Mouse (Mus musculus) adrenal gland, adult 2 months (tissue): ENCODE measurements around the gene Postn. TPM values are rescaled to one million over a fixed set of nuclear protein-coding genes. Genes with fewer than 3 reads are reported as not detected.

Source experiments
- DNase-seq: peaks from one replicate; pipeline ENCODE4 v3.0.0; 2021
- long read RNA-seq: library from polyadenylated mRNA; stranded (forward); transcript quantifications from one replicate; pipeline ENCODE4 v2.0.0, GENCODE M21; 2021
- polyA plus RNA-seq: library from polyadenylated mRNA; depleted of rRNA; stranded (reverse); fragments of >200 nt; gene quantifications from 2 replicates; pipeline ENCODE4 v1.2.3, GENCODE M21; 2012; rRNA removed
- total RNA-seq, 2 experiments: library from RNA; stranded (reverse); gene quantifications; 2 replicates each; pipeline ENCODE4 v1.2.3; 2021

The Postn gene
- total RNA-seq (10 to 100 TPM; 43.2 to 56.7 TPM), polyA plus RNA-seq (3.9 and 6.1 TPM in 2 replicates)
- long read RNA-seq, transcript Postn-204 (21 exons, 3,121 nt) = major isoform, 5 of 12 reads
- long read RNA-seq, partial matches to known transcripts = 0 of 12 reads
- long read RNA-seq, other reads (novel, unspliced or antisense) = 2 of 12 reads

GRCm38 (mm10) chr3:54360897-54361296, at the start of gene Postn:
Postn (plus strand) TSS chr3:54361109.
- DNase-seq = no peak

- no peak for DNase-seq
These were observed 46.9 kb upstream of the Postn start for GRCm38 (mm10) chr3:54314055-54314454.

GRCm38 (mm10) chr3:54352891-54353652, 7.8 kb upstream of the Postn start:
- DNase-seq = peak; percentile 76

DNA sequence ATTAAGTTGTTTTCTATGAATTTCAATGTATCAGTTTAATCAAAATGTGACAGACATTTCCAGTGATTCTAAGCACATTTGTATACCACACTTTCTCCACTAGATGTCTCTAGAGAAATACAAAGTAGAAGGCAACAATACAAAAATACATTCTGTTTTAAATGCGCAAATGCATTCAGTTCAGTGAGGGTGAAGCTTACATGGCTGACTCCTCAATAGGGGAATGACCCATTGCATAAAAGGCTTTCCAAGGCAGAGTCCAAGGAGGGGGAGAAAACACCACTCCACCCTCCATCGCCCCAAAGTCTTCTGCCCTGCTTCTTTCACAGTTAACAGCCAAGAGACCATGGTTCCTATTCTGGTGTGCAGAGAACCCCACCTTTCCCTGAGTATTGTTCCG, 3.3 kb upstream of the Postn start:
- DNase-seq = peak; percentile 6

- DNase-seq = peak; percentile 84
These were observed 2.3 kb upstream of the Postn start for GRCm38 (mm10) chr3:54358463-54359189.

DNA sequence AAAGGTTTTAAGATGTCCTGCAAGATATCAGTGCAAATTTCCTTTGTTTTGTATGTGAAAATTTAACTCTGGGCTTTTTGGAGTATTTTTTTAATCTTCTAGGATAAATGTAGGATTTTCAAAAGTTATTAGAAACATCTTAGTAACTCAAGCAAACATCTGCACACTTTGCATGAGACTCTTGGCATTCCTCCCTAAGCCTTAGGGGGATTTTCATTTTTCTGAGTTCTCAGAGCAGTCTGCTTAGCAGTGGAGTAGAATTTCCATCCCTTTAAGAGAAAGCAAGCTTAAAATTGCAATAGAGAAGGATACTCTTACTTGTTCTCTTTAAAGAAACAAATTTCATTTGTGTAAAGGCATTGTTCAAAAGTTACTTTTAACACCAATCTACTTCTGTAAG, 747 bp downstream of the Postn start:
- DNase-seq = no peak

DNA sequence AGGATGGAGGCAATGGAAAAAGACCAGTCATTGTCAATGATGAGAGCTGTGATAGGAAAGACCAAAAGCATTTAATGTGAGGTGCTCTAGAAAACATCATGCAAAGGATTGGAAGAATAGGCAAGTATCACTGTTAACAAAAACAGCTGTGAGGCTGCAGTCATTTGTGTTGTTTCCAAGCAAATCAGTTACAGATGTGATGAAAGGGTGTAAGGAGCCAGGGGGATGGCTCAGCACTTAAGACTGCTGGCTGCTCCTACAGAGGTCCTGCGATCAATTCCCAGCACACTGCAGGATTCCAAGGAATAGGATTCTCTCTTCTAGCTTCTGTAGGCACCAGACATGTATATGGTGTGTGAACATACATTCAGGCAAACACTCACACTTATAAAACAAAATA, 10.1 kb downstream of the Postn start:
- no peak for DNase-seq

DNA sequence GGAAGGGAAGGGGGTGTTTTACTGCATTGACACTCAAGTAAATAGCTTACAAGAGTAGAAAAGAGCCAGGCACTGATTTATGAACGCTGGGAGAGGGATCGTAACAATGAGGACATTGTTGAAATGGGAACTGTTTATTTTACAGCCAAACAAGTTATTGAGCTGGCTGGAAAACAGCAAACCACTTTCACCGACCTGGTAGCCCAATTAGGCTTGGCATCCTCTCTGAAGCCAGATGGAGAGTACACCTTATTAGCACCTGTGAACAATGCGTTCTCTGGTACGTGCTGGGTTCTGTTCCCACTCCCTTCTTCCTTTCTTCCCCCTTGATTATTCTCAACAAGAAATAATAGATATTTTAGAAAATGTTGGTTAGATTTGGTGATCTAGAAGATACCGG, 11.7 kb downstream of the Postn start:
- no peak for DNase-seq

DNA sequence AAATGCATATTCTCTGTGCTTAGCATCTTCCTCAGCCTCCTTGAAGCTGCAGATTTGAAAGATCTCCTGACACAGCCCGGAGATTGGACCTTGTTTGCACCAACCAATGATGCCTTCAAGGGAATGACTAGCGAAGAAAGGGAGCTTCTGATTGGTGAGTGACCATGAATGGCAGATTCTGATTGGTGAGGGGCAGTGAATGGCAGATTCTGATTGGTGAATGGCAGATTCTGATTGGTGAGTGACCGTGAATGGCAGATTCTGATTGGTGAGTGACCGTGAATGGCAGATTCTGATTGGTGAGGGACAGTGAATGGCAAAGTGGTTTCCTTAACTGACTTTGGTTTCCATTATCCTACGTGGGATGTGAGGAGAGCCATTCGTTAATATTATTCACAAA, 15.1 kb downstream of the Postn start:
- no peak for DNase-seq

- no peak for DNase-seq
These were observed 16.7 kb downstream of the Postn start for GRCm38 (mm10) chr3:54377647-54378046.

DNA sequence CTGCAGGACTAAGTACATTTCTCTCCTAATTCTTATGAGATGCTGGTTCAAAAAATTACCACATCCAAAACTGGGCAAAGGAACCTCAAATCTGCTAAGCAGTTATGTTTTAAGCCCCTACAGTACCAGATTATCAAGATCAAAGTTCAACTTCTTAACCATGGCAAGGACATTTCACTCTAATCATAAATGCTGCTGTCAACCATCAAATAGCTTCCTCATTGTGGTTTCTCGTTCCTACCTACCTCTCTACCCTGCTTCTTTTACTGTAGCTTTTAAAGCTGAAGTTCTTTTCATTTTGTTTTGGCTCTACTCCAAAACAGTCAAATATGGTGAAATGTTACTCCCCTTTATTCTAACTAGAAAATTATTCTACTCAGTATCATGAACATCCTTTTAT, 17.2 kb downstream of the Postn start:
- DNase-seq = no peak

DNA sequence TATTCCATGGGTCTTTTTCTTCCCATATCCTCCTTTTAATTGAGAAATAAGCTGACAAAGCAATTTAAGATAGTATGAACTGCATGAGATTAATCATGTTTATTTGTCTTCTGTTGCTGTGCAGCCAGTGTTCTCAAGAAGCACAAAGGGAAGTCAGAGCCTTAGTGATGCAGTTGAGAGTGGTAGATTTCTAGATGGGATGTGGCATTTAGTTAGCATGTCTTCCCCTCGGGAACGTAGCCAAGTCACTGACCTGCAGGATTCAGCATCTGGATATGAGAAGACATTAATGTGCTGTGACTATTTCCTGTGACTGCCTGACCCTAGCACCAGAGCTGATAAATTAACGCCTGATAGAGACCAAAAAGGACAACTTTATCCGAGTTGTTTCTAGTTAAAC, 19.1 kb downstream of the Postn start:
- DNase-seq = no peak

DNA sequence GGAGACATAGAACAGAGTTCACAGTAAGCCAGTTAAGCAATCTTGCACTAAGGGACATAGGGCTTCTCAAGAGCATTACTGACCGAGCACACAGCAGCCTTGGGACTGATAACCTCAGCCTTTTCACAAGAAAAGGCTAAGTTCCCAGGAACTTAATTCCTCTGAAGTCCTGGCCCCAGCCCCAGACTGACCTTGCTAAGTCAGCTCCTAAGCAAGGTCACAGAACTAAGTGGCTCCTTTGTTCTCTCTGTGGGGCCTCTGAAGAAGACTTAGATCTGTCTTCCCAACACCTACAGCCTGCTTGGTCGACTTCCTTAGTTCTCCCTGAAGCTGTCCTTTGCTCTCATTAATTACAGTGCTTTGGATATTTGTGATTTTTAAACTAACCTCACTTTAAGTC, 38.4 kb downstream of the Postn start:
- peak; percentile 50 for DNase-seq

- DNase-seq = no peak
These were observed 39.0 kb downstream of the Postn start for GRCm38 (mm10) chr3:54399911-54400310.

DNA sequence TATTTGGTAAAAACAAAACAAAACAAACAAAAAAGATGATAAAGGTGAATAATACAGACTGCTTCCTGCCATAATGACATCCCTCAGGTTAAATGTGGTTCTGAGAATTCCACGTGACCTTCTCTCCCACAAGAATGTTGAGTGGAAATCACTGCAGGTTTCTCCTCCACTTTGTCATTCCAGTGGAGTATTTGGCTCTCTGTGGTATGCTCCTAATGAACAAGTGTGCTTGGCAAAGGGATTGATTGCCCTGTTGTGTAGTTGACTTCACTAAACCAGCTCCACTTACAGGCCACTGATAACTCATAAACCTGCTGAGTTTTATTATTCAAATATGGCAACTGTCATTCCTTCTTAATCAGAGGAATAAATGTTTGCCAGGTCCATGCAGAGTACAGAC, 39.7 kb downstream of the Postn start:
- no peak for DNase-seq

GRCm38 (mm10) chr3:54401706-54402105, 40.8 kb downstream of the Postn start:
- DNase-seq = no peak

DNA sequence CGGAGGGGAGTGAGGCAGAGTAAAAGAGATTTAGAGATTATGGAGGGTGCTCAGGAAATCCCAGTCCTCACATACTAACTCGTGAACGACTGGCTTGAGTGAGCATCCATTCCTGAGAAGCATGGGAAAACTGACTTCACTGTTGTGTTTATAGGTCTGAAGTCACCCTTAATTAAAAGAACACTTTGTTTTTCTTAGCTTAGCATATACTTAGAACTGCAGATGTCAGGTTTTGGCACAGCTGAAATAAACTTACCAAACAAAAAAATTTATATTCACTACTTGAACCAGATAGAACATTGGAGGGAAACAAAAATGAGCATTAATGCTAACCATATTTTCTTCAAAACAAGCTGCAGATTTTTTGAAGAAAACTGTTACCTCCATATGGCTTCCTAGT, 42.9 kb downstream of the Postn start:
- DNase-seq = no peak

GRCm38 (mm10) chr3:54406567-54406966, 45.7 kb downstream of the Postn start:
- DNase-seq = no peak

DNA sequence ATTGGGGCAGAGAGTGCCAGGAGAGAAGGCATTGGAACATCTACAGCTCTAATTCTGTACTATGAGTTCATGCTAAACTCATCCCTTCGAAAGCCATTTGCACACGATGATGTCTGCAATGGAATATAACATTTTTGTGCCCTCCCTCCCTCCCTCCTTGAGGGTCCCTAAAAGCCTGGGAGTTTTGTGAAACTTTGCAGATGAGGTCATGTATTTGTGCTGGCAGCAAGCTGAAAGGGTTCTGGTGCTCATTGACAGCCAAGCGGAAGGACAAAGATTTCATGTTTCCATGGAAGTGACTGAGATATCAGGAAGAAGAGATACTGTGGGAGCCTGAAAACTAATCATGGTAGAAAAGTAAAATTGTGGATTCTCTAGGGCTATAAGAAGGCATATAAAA, 50.1 kb downstream of the Postn start:
- DNase-seq = no peak

DNA sequence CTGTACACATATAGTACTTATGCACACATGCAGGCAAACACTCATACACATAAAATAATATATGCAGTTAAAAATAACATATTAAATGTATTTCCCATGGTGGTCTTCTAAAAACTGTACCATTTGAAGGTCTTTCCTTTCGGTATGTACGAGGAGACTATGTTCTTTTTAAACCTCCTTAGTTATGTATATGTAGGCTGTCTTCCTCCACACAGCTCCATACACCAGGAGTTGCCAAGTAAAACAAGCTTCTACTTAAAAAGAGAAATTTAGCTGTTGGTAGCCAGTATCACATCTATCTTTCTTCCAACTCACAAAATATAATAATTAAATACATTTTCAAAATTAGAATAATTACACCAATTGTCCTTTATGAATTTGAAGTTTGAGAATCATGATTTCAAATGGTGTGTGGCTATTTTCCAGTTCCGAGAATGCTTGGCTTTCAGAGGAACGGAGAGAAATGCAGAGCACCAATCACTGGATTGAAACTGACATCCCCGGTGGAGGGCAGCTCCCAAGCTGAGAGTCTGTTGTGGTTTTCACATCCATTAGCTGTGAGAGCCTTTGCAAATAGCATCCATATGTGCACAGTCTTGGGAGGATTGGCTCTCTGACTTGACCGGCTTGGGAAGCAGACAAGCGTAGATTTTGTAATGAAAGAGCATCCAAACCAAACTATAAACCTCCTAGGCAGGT, 52.1 kb downstream of the Postn start:
- DNase-seq = no peak

DNA sequence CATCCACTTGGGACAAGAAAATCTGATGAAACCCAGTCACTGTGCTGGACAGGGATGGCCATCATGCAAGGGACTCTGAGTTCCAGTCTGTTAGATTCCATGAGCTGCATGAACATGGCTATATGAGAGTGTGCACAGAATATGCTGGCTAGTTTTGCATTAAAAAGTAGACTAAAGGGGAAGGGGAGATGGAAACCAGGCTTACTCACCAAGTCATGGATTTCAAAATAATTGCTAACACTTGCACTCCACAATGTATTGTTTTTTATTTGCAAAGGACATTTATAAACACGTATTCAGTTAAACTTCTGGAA, 52.6 kb downstream of the Postn start:
- no peak for DNase-seq

DNA sequence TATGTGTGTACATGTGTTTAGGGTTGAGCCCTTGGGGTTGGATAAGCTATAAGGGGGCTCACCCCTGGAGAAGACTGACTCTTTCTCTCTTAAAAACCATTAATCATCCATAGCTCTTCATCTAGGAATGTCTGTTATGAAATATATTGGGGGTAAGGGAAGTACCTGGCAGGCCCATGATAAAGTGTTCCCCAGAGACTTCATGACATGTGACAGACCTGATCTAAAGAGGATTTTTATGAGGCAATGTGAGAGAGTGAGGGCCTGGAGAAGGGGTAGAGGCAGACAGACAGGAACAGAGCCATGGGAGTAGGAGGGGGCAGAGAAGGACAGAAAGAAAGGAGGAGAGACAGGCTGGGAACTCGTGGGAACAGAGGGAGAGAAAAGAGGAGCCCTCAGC, 53.5 kb downstream of the Postn start:
- DNase-seq = no peak

DNA sequence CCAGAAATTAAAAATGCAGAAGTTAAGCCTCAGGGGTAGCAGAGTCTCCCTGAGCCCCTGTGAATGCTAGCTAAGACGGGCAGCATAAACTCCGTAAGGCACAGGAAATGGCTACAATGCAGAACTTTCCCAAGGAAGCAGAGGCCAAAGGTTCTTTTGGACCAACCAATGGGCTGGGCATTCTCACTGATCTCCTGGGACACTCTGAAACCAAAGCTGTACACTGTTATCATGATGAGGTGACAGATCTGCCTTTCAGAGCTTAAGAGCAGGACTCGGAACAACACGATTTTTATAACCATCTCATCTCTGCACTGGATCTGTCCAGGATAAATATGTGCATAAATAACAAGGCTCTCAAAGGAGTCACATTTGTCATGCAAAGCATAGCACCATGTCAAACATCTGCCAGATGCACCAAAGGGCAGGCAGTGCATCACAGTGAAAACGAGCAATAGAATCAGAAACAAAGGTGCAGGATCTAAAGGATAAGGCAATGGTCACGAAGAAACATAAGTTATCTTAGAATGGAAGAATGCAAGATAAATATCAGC, 57.0 kb downstream of the Postn start:
- DNase-seq = no peak
